Mouse (Mus musculus): ENCODE data around the gene Vars. TPM values are rescaled to one million over a fixed set of nuclear protein-coding genes. Genes with fewer than 3 reads are reported as not detected.

Vars gene
- polyA plus RNA-seq, 1 experiment from 2014 or later, result 124 TPM

GRCm38 (mm10) chr17:35016376-35016775 lies 15.6 kb downstream of the Vars start, which contains the start of gene Vwa7:
Vwa7 (plus strand) TSS chr17:35016579.
- DNase-seq (ENCODE audit: low spot score), result no peak
- peaks cover 50% of the 10 kb centered on the region for H3K36me3 ChIP-seq (ENCODE audit: control insufficient read depth, insufficient read depth, low read length)
- H3K4me3 ChIP-seq (ENCODE audit: low read depth, low read length), result no peak within 1 kb of the TSS
- H3K4me1 ChIP-seq (ENCODE audit: control insufficient read depth, insufficient read depth, low read length), result 0 out of 2 replicates have a peak, but pooled peaks cover 1% of the 10 kb centered on the region
- H3K27me3 ChIP-seq (ENCODE audit: control insufficient read depth, insufficient read depth, low read length), result no peaks in the 10 kb centered on the region
- WGBS, result 84% methylated on average over 12 of the region's 12 CpGs
- no peak within 1 kb of the TSS for H3K4me2 ChIP-seq (ENCODE audit: low read depth, severe bottlenecking)
- no peak within 1 kb of the TSS for H3K27ac ChIP-seq (replicated peaks; ENCODE audit: low read depth, low read length)
- no peak within 1 kb of the TSS for H3K9ac ChIP-seq (ENCODE audit: low read length)
- H3K9me3 ChIP-seq (ENCODE audit: control insufficient read depth, low read length), result no peaks in the 10 kb centered on the region
- no peak for ATAC-seq (ENCODE audit: insufficient number of reproducible peaks, low FRiP score, low TSS enrichment, low read depth)

- 80% methylated on average over 10 of the region's 10 CpGs for WGBS
- H3K4me3 ChIP-seq (ENCODE audit: low read depth, low read length), result no peak overlapping the region
- DNase-seq (ENCODE audit: low spot score) (no peak), ATAC-seq (ENCODE audit: insufficient number of reproducible peaks, low FRiP score, low TSS enrichment, low read depth) (no peak)
- H3K36me3 ChIP-seq (ENCODE audit: control insufficient read depth, insufficient read depth, low read length), result peaks cover 45% of the 10 kb centered on the region
- H3K9ac ChIP-seq (ENCODE audit: low read length), result no peak overlapping the region
- no peak overlapping the region for H3K4me2 ChIP-seq (ENCODE audit: low read depth, severe bottlenecking)
- no peaks in the 10 kb centered on the region for H3K9me3 ChIP-seq (ENCODE audit: control insufficient read depth, low read length)
- H3K27ac ChIP-seq (replicated peaks; ENCODE audit: low read depth, low read length), result no peak overlapping the region
- H3K27me3 ChIP-seq (ENCODE audit: control insufficient read depth, insufficient read depth, low read length), result no peaks in the 10 kb centered on the region
- H3K4me1 ChIP-seq (ENCODE audit: control insufficient read depth, insufficient read depth, low read length), result 0 out of 2 replicates have a peak, but pooled peaks cover 2% of the 10 kb centered on the region
Measured at GRCm38 (mm10) chr17:35016791-35017705, 16.3 kb downstream of the Vars start.

GRCm38 (mm10) chr17:35017706-35018030 lies 16.9 kb downstream of the Vars start:
- Histone ChIP-seq H3K4me3 (ENCODE audit: low read depth, low read length) (no peak overlapping the region), H3K27me3 (ENCODE audit: control insufficient read depth, insufficient read depth, low read length) (no peaks in the 10 kb centered on the region), H3K9me3 (ENCODE audit: control insufficient read depth, low read length) (no peaks in the 10 kb centered on the region), H3K4me1 (ENCODE audit: control insufficient read depth, insufficient read depth, low read length) (0 out of 2 replicates have a peak, but pooled peaks cover 2% of the 10 kb centered on the region), H3K9ac (ENCODE audit: low read length) (no peak overlapping the region), H3K27ac (replicated peaks; ENCODE audit: low read depth, low read length) (no peak overlapping the region), H3K4me2 (ENCODE audit: low read depth, severe bottlenecking) (no peak overlapping the region), H3K36me3 (ENCODE audit: control insufficient read depth, insufficient read depth, low read length) (peaks cover 38% of the 10 kb centered on the region)
- 67% methylated on average over 14 of the region's 14 CpGs for WGBS
- DNase-seq (ENCODE audit: low spot score), result no peak
- ATAC-seq (ENCODE audit: insufficient number of reproducible peaks, low FRiP score, low TSS enrichment, low read depth), result no peak

GRCm38 (mm10) chr17:35018171-35018570 lies 17.4 kb downstream of the Vars start:
- H3K4me2 ChIP-seq (ENCODE audit: low read depth, severe bottlenecking), result no peak overlapping the region
- no peak for DNase-seq (ENCODE audit: low spot score)
- no peak overlapping the region for H3K4me3 ChIP-seq (ENCODE audit: low read depth, low read length)
- no peak overlapping the region; the same call in 1 of the 2 replicates for H3K9ac ChIP-seq (ENCODE audit: low read length)
- H3K27ac ChIP-seq (replicated peaks; ENCODE audit: low read depth, low read length), result no peak overlapping the region
- H3K9me3 ChIP-seq (ENCODE audit: control insufficient read depth, low read length), result no peaks in the 10 kb centered on the region
- WGBS, result 78% methylated on average over 3 of the region's 3 CpGs
- peaks cover 34% of the 10 kb centered on the region for H3K36me3 ChIP-seq (ENCODE audit: control insufficient read depth, insufficient read depth, low read length)
- 0 out of 2 replicates have a peak, but pooled peaks cover 2% of the 10 kb centered on the region for H3K4me1 ChIP-seq (ENCODE audit: control insufficient read depth, insufficient read depth, low read length)
- no peak for ATAC-seq (ENCODE audit: insufficient number of reproducible peaks, low FRiP score, low TSS enrichment, low read depth)
- no peaks in the 10 kb centered on the region for H3K27me3 ChIP-seq (ENCODE audit: control insufficient read depth, insufficient read depth, low read length)

- H3K36me3 ChIP-seq (ENCODE audit: control insufficient read depth, insufficient read depth, low read length), result peaks cover 17% of the 10 kb centered on the region
- ATAC-seq (ENCODE audit: insufficient number of reproducible peaks, low FRiP score, low TSS enrichment, low read depth) (no peak), DNase-seq (ENCODE audit: low spot score) (no peak)
- H3K9me3 ChIP-seq (ENCODE audit: control insufficient read depth, low read length), result no peaks in the 10 kb centered on the region
- H3K4me3 ChIP-seq (ENCODE audit: low read depth, low read length), result no peak overlapping the region
- H3K27ac ChIP-seq (replicated peaks; ENCODE audit: low read depth, low read length), result no peak overlapping the region
- 0 out of 2 replicates have a peak, but pooled peaks cover 2% of the 10 kb centered on the region for H3K4me1 ChIP-seq (ENCODE audit: control insufficient read depth, insufficient read depth, low read length)
- no peaks in the 10 kb centered on the region for H3K27me3 ChIP-seq (ENCODE audit: control insufficient read depth, insufficient read depth, low read length)
- H3K9ac ChIP-seq (ENCODE audit: low read length), result no peak overlapping the region
- H3K4me2 ChIP-seq (ENCODE audit: low read depth, severe bottlenecking), result no peak overlapping the region
- 75% methylated on average over 11 of the region's 11 CpGs for WGBS
Measured at GRCm38 (mm10) chr17:35019894-35020293, 19.1 kb downstream of the Vars start.

GRCm38 (mm10) chr17:35020551-35020950 lies 19.8 kb downstream of the Vars start:
- H3K4me3 ChIP-seq (ENCODE audit: low read depth, low read length), result no peak overlapping the region
- no peak overlapping the region for H3K4me2 ChIP-seq (ENCODE audit: low read depth, severe bottlenecking)
- no peak overlapping the region for H3K9ac ChIP-seq (ENCODE audit: low read length)
- 87% methylated on average over 8 of the region's 8 CpGs for WGBS
- no peaks in the 10 kb centered on the region for H3K9me3 ChIP-seq (ENCODE audit: control insufficient read depth, low read length)
- no peak for DNase-seq (ENCODE audit: low spot score)
- ATAC-seq (ENCODE audit: insufficient number of reproducible peaks, low FRiP score, low TSS enrichment, low read depth), result no peak
- H3K27ac ChIP-seq (replicated peaks; ENCODE audit: low read depth, low read length), result no peak overlapping the region
- peaks cover 10% of the 10 kb centered on the region for H3K36me3 ChIP-seq (ENCODE audit: control insufficient read depth, insufficient read depth, low read length)
- no peaks in the 10 kb centered on the region for H3K27me3 ChIP-seq (ENCODE audit: control insufficient read depth, insufficient read depth, low read length)
- H3K4me1 ChIP-seq (ENCODE audit: control insufficient read depth, insufficient read depth, low read length), result 0 out of 2 replicates have a peak, but pooled peaks cover 2% of the 10 kb centered on the region

GRCm38 (mm10) chr17:35021163-35021808 lies 20.5 kb downstream of the Vars start:
- WGBS, result 16% methylated on average over 17 of the region's 17 CpGs
- DNase-seq (ENCODE audit: low spot score) (peak; percentile 92), ATAC-seq (ENCODE audit: insufficient number of reproducible peaks, low FRiP score, low TSS enrichment, low read depth) (peak; percentile 11; the same call in 1 of the 2 replicates)
- no peak overlapping the region; the same call in 1 of the 2 replicates for H3K27ac ChIP-seq (replicated peaks; ENCODE audit: low read depth, low read length)
- H3K4me2 ChIP-seq (ENCODE audit: low read depth, severe bottlenecking), result peak overlapping the region; percentile 22; the same call in 1 of the 2 replicates
- H3K27me3 ChIP-seq (ENCODE audit: control insufficient read depth, insufficient read depth, low read length), result no peaks in the 10 kb centered on the region
- 0 out of 2 replicates have a peak, but pooled peaks cover 2% of the 10 kb centered on the region for H3K4me1 ChIP-seq (ENCODE audit: control insufficient read depth, insufficient read depth, low read length)
- H3K9ac ChIP-seq (ENCODE audit: low read length), result peak overlapping the region; percentile 34; the same call in 1 of the 2 replicates
- peaks cover 3% of the 10 kb centered on the region for H3K36me3 ChIP-seq (ENCODE audit: control insufficient read depth, insufficient read depth, low read length)
- no peak overlapping the region for H3K4me3 ChIP-seq (ENCODE audit: low read depth, low read length)
- no peaks in the 10 kb centered on the region for H3K9me3 ChIP-seq (ENCODE audit: control insufficient read depth, low read length)

GRCm38 (mm10) chr17:35021842-35022477 lies 21.2 kb downstream of the Vars start:
- H3K4me3 ChIP-seq (ENCODE audit: low read depth, low read length), result no peak overlapping the region
- no peaks in the 10 kb centered on the region for H3K9me3 ChIP-seq (ENCODE audit: control insufficient read depth, low read length)
- 0 out of 2 replicates have a peak, but pooled peaks cover 2% of the 10 kb centered on the region for H3K4me1 ChIP-seq (ENCODE audit: control insufficient read depth, insufficient read depth, low read length)
- H3K9ac ChIP-seq (ENCODE audit: low read length), result no peak overlapping the region
- no peak for DNase-seq (ENCODE audit: low spot score)
- WGBS, result 70% methylated on average over 6 of the region's 6 CpGs
- H3K4me2 ChIP-seq (ENCODE audit: low read depth, severe bottlenecking), result peak overlapping the region; percentile 22; the same call in 1 of the 2 replicates
- H3K27ac ChIP-seq (replicated peaks; ENCODE audit: low read depth, low read length), result no peak overlapping the region
- ATAC-seq (ENCODE audit: insufficient number of reproducible peaks, low FRiP score, low TSS enrichment, low read depth), result no peak
- no peaks in the 10 kb centered on the region for H3K27me3 ChIP-seq (ENCODE audit: control insufficient read depth, insufficient read depth, low read length)
- no peaks in the 10 kb centered on the region for H3K36me3 ChIP-seq (ENCODE audit: control insufficient read depth, insufficient read depth, low read length)

Measured in limb, embryonic 11.5 days (tissue).